Mouse (Mus musculus) forebrain, embryonic 15.5 days (tissue): ENCODE results near the gene Pglyrp2. TPM values are rescaled to one million over a fixed set of nuclear protein-coding genes. Genes with fewer than 3 reads are reported as not detected.

Experiments
- ATAC-seq: fragments of 200-750 bp; cut with Nextera tagmentation; replicated peaks from 2 replicates; pipeline ENCODE4 v1.8.0; 2017; ENCODE audit warnings: mild to moderate bottlenecking, moderate TSS enrichment, moderate library complexity
- H3K27ac ChIP-seq: fragments of 300-500 bp; sonication (generic); replicated peaks from 2 replicates; pipeline ENCODE4 v1.5.1; 2015; ENCODE audit warnings: mild to moderate bottlenecking, inconsistent platforms
- H3K27me3 ChIP-seq: fragments of 300-500 bp; sonication (generic); 2 replicates; pipeline ENCODE4 v1.6.1; 2015; ENCODE audit warnings: inconsistent platforms
- H3K36me3 ChIP-seq: fragments of 300-500 bp; sonication (generic); 2 replicates; pipeline ENCODE4 v1.6.1; 2015; ENCODE audit warnings: mild to moderate bottlenecking, inconsistent platforms
- H3K4me1 ChIP-seq: fragments of 300-500 bp; sonication (generic); 2 replicates; pipeline ENCODE4 v1.6.1; 2015; ENCODE audit warnings: inconsistent platforms
- H3K4me2 ChIP-seq: fragments of 300-500 bp; sonication (generic); replicated peaks from 2 replicates; pipeline ENCODE4 v1.6.1; 2015; ENCODE audit warnings: mild to moderate bottlenecking, inconsistent platforms
- H3K4me3 ChIP-seq: fragments of 300-500 bp; sonication (generic); 2 replicates; pipeline ENCODE4 v1.5.1; 2015; ENCODE audit warnings: mild to moderate bottlenecking, inconsistent platforms
- H3K9ac ChIP-seq: fragments of 300-500 bp; sonication (generic); replicated peaks from 2 replicates; pipeline ENCODE4 v1.6.1; 2015; ENCODE audit warnings: mild to moderate bottlenecking, inconsistent platforms
- H3K9me3 ChIP-seq: fragments of 300-500 bp; sonication (generic); 2 replicates; pipeline ENCODE4 v1.6.1; 2016; ENCODE audit warnings: inconsistent platforms
- WGBS: fragments of 180-500 bp; shearing (Covaris S2); methylation state at CpG from one replicate; pipeline ENCODE4 v1.1.7; 2015; ENCODE audit warnings: mixed read lengths; 5-methylcytosine and 5-hydroxymethylcytosine counted together
- polyA plus RNA-seq: library from polyadenylated mRNA; unstranded; fragments of >200 nt; fragmentation: Nextera tagmentation; extraction: Ambion mirVana; gene quantifications from 2 replicates; pipeline ENCODE4 v1.2.1, GENCODE M21; 2015

Pglyrp2 gene
- polyA plus RNA-seq, 1 experiment from 2014 or later: not detected

DNA sequence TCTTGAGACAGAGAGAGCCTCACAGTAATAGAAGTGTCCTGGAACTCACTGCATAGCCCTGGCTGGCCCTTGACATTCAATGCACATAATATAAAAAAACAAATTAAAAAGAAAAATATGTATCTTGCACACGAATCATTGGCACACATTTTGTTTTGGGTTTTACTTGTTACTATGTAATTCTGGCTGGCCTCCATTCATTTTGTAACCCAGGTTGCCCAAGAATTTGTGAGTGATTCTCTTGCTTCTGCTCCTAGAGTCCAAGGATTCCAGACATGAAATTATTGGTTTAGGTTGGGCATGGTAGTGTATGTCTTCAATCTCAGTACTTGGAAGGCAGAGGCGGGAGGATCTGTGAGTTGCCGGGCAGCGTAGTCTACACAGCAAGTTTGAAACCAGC, 13.1 kb upstream of the Pglyrp2 start:
- Histone ChIP-seq H3K4me3 (no peak overlapping the region), H3K27me3 (no peaks in the 10 kb centered on the region), H3K4me1 (no peaks in the 10 kb centered on the region), H3K9me3 (no peaks in the 10 kb centered on the region), H3K27ac (no peak overlapping the region), H3K36me3 (no peaks in the 10 kb centered on the region), H3K4me2 (no peak overlapping the region), H3K9ac (no peak overlapping the region)
- 86% methylated on average over 4 of the region's 4 CpGs for WGBS
- no peak for ATAC-seq

DNA sequence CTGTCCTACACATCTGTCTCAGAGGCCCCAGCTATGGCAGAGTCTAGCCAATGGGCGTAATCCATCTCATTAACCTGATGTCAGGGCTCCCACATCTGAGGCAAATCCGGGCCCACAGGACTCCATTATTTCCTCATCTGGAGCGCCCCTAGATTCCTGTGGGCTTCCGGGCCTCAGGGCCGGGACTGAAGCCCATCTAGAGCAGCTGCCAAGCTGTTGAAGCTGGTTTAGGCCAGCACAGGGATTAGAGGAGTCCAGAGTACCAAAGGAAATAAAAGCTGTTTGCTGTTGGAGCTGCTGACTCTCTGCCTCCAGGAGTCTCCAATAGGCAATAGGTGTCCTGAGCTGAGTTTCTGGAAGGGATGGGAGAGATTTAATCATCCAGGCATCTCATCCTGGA, 11.2 kb upstream of the Pglyrp2 start:
- WGBS: 68% methylated on average over 5 of the region's 5 CpGs
- no peak for ATAC-seq
- H3K4me3 ChIP-seq: no peak overlapping the region

DNA sequence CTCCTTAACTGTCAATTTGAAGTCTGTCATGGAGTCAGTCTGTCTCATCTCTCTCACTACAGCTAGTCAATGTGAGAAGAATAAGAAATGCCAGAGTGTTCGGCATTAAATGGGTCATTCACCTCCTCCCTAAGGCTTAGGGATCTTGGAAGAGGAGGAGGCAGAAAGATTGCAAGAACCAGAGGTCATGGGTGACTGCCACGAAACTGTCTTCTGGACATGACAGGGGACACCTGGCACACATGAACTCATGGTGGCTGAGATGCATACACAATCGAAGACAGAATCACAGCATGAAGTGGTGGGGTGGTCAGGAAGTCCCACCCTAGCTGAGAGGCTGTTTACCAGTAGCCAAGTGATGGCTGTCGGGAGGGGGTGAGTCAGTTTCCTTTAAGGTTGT, 10.4 kb upstream of the Pglyrp2 start:
- no peak for ATAC-seq
- no peaks in the 10 kb centered on the region for H3K27me3 ChIP-seq
- no peak overlapping the region for H3K4me3 ChIP-seq
- no peak overlapping the region for H3K27ac ChIP-seq
- no peaks in the 10 kb centered on the region for H3K36me3 ChIP-seq
- H3K9me3 ChIP-seq: no peaks in the 10 kb centered on the region
- H3K4me1 ChIP-seq: no peaks in the 10 kb centered on the region
- H3K4me2 ChIP-seq: no peak overlapping the region
- no peak overlapping the region for H3K9ac ChIP-seq
- WGBS: 82% methylated on average over 4 of the region's 4 CpGs

More for the DNA sequence above, 11.2 kb upstream of the Pglyrp2 start:
- no peaks in the 10 kb centered on the region for H3K9me3 ChIP-seq
- no peaks in the 10 kb centered on the region for H3K4me1 ChIP-seq
- no peaks in the 10 kb centered on the region for H3K27me3 ChIP-seq
- no peak overlapping the region for H3K27ac ChIP-seq
- H3K9ac ChIP-seq: no peak overlapping the region
- H3K36me3 ChIP-seq: no peaks in the 10 kb centered on the region
- no peak overlapping the region for H3K4me2 ChIP-seq

DNA sequence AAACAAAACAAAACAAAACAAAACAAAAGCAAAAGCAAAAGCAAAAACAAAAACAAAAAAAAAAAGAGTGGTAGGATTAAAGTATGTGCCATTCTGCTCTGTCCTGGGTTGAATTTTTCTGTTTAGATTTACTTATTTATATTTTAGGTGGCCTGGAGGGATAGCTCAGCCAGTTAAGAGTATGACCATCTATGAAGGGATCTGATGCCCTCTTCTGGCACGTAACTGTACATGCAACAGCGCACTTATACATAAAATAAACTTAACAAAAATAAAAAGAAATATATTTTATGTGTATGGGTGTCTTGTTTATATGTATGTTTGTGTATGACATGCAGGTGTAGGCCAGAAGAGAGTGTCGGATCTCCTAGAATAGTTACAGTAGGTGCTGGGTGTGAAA, 8.0 kb upstream of the Pglyrp2 start:
- no peak for ATAC-seq

DNA sequence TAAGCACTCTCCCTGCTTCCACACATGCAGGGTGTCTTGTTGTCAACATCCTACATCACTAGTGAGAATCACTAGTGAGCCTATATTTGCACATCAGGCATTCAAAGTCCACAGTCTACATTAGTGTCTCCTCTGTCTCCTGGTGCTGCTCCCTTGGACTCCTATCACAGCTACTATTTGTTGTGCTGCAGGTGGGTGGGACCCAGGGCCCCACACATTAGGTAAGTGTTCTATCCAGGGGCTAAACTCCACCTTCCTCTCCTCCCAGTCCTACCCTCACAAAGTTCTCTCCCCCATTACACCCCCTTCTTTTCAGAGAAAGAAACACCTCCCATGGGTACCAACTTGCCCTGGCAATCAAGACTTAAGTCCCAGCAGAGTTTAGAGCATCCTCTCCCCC, 2.6 kb upstream of the Pglyrp2 start:
- no peak overlapping the region for H3K4me3 ChIP-seq
- no peaks in the 10 kb centered on the region for H3K4me1 ChIP-seq
- no peaks in the 10 kb centered on the region for H3K27me3 ChIP-seq
- no peak overlapping the region for H3K27ac ChIP-seq
- no peak for ATAC-seq
- H3K9me3 ChIP-seq: no peaks in the 10 kb centered on the region
- no peak overlapping the region for H3K4me2 ChIP-seq
- no peaks in the 10 kb centered on the region for H3K36me3 ChIP-seq
- no peak overlapping the region for H3K9ac ChIP-seq

More for the DNA sequence above, 8.0 kb upstream of the Pglyrp2 start:
- no peak overlapping the region for H3K4me2 ChIP-seq
- no peak overlapping the region for H3K9ac ChIP-seq
- no peaks in the 10 kb centered on the region for H3K36me3 ChIP-seq
- WGBS: 72% methylated on average over 3 of the region's 3 CpGs
- H3K4me1 ChIP-seq: no peaks in the 10 kb centered on the region
- no peaks in the 10 kb centered on the region for H3K9me3 ChIP-seq
- H3K4me3 ChIP-seq: no peak overlapping the region
- no peak overlapping the region for H3K27ac ChIP-seq
- no peaks in the 10 kb centered on the region for H3K27me3 ChIP-seq

DNA sequence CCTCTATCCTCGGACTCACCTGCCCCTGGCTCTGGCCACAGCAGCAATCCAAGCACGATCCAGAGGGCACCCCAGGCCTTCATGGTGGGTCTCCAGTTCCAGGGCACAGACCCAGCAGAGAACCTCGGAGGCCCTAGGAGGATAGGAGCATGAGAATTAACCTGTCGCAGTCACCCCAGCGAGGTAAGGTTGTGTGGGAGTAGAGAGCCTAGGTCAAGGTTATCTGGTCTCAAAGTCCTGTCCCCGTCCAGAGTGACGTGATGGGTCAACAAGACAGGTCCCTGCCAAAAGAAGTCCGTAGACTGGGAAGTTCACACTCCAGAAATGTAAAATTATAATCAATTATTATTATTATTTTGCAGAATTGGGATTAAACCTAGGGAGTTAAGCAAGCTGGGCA, 3.2 kb downstream of the Pglyrp2 start:
- no peak for ATAC-seq
- 78% methylated on average over 8 of the region's 8 CpGs for WGBS

DNA sequence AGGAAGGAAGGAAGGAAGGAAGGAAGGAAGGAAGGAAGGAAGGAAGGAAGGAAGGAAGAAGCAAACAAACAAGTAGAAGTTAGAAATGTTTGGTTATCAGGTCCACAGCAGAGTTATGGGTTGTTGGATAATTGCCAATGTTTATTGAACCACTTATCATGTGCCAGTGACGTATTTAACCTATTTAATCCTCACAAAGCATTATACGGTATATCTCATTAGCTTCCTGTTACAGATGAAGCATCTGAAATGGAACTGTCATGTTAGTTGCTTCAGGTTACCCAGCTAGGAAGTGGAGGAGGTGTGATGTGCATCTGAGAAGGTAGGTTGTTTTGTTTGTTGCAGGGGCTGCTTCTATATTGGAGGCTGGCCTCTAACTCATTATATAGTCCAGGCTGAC, 4.0 kb downstream of the Pglyrp2 start:
- Histone ChIP-seq H3K4me3 (no peak overlapping the region), H3K9ac (no peak overlapping the region), H3K27me3 (peaks cover 5% of the 10 kb centered on the region), H3K36me3 (no peaks in the 10 kb centered on the region), H3K4me1 (no peaks in the 10 kb centered on the region), H3K9me3 (no peaks in the 10 kb centered on the region), H3K4me2 (no peak overlapping the region), H3K27ac (no peak overlapping the region)
- no peak for ATAC-seq
- 69% methylated on average over 2 of the region's 2 CpGs for WGBS

More for the DNA sequence above, 3.2 kb downstream of the Pglyrp2 start:
- Histone ChIP-seq H3K9me3 (no peaks in the 10 kb centered on the region), H3K4me1 (no peaks in the 10 kb centered on the region), H3K27ac (no peak overlapping the region), H3K4me3 (no peak overlapping the region), H3K9ac (no peak overlapping the region), H3K36me3 (no peaks in the 10 kb centered on the region), H3K27me3 (peaks cover 2% of the 10 kb centered on the region), H3K4me2 (no peak overlapping the region)

DNA sequence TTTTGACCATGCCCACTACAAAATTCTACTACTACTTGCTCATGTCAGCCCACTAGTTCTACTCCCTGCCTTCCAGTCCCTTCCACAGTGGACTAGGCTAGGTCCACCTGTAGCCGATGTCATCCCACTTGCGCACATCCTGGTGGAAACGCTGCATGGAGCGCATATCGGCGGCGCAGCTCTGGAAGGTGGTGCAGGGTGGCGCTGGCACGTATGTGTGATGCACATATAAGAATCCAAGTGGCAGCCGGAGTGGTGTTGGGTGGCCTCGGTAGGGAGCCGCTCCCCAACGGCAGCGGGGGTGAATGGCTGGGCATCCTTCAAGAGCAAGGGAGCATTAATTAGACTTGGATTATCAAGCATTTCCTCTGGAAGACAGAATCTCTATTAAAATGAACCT, 7.2 kb downstream of the Pglyrp2 start:
- Histone ChIP-seq H3K36me3 (no peaks in the 10 kb centered on the region), H3K4me1 (no peaks in the 10 kb centered on the region), H3K9me3 (no peaks in the 10 kb centered on the region), H3K27ac (no peak overlapping the region), H3K27me3 (peaks cover 5% of the 10 kb centered on the region), H3K9ac (no peak overlapping the region), H3K4me3 (no peak overlapping the region), H3K4me2 (no peak overlapping the region)
- WGBS: 90% methylated on average over 14 of the region's 14 CpGs
- no peak for ATAC-seq

DNA sequence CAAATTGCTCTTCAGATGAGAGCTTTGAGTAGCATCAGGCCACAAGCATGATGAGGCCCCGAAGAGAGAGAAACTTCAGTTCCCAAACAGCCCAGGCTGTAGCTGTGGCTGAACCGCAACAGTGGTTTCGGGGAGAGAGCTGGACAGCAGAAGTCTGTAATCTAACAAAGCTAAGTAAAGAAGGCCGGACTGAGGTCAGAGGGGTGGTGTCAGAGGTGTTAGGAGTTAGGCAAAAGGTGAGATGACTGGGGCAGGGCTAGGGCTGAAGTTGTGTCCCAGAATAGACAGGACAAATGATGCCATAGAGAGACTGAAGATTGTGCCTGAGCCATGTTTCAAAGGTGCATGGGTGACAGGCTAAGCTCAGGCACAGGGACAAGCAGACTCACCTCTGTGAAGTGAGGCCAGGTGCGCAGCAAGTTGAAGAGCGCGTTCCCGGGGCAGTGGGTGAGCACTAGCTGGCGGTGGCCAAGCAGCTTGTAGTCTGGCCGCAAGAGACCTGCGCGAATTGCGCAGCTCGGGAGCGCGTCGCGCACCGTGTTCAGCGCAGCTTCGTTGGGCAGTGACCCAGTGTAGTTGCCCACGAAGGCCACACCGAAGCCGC, 8.4 kb downstream of the Pglyrp2 start:
- H3K36me3 ChIP-seq: no peaks in the 10 kb centered on the region
- no peak for ATAC-seq

DNA sequence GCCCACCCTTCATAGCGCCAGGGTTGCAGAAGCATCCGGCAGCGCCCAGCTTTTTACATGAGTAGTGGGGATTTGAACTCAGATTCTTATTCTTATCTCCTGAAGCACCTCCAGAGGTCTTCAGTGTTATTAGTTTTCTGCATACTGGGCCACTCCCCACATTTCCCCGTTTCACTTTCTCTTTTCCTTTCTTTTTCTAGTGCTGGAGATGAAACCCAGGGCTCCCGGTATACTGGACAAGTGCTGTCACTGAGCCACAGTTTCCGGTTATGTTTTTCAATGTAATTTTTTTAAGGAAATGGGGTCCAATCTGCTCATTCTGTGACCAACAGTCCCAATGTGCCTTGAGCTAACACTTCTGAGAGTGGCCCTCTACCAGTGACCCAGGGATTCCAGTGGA, 12.1 kb downstream of the Pglyrp2 start:
- no peak overlapping the region for H3K4me2 ChIP-seq
- no peak for ATAC-seq
- 90% methylated on average over 6 of the region's 6 CpGs for WGBS
- no peaks in the 10 kb centered on the region for H3K4me1 ChIP-seq
- H3K4me3 ChIP-seq: no peak overlapping the region
- no peak overlapping the region for H3K9ac ChIP-seq
- no peaks in the 10 kb centered on the region for H3K9me3 ChIP-seq
- H3K27ac ChIP-seq: no peak overlapping the region
- no peaks in the 10 kb centered on the region for H3K36me3 ChIP-seq
- peaks cover 5% of the 10 kb centered on the region for H3K27me3 ChIP-seq

More for the DNA sequence above, 8.4 kb downstream of the Pglyrp2 start:
- 61% methylated on average over 24 of the region's 24 CpGs for WGBS
- peaks cover 5% of the 10 kb centered on the region for H3K27me3 ChIP-seq
- no peaks in the 10 kb centered on the region for H3K4me1 ChIP-seq
- no peaks in the 10 kb centered on the region for H3K9me3 ChIP-seq
- no peak overlapping the region for H3K27ac ChIP-seq
- H3K4me2 ChIP-seq: no peak overlapping the region
- no peak overlapping the region for H3K4me3 ChIP-seq
- H3K9ac ChIP-seq: no peak overlapping the region

DNA sequence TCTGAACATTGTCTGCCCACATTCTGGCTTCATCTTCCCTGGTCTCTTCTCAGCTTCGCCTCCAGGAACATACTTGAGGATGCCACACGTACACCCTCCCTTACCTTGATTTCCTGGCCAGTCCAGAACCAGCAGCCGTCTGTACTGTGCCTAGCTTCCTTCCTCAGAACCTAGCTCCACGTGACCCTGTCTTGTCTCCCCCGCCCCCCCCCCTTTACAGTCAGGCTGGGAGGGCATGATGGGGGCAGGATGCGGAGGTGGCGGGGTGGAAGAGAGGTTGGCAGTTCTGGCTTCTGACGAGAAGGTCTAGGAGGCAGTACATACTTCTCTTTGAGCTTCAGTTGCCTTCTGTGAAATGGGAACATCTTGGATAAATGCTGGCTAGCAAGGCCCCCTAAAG, 20.6 kb downstream of the Pglyrp2 start, which contains the start of gene Rasal3:
Rasal3 (minus strand) TSS at position 167 of the 400 bp plus-strand sequence.
- Histone ChIP-seq H3K9me3 (no peaks in the 10 kb centered on the region), H3K4me2 (no peak within 1 kb of the TSS), H3K4me1 (no peaks in the 10 kb centered on the region), H3K27me3 (peaks cover 8% of the 10 kb centered on the region), H3K27ac (no peak within 1 kb of the TSS), H3K9ac (no peak within 1 kb of the TSS), H3K4me3 (no peak within 1 kb of the TSS), H3K36me3 (no peaks in the 10 kb centered on the region)
- 78% methylated on average over 8 of the region's 8 CpGs for WGBS
- no peak for ATAC-seq

DNA sequence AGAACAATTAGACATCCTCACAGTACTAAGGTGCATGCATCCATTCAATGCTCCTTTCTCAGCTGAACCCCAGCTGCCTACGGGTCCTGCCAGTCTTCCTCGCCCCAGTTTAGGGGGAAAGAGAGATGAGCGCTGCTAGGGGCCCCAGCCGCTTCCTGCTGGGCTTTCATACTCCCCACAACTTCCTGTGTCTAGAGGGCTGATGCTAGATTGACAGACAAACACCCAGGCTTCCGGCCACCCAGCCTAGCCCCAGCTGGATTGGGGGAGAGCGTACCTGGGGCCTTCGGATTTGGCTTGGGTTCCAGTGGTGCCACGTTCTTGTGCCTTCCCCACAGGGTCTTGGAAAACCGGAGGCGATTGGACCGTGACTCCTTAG, 21.2 kb downstream of the Pglyrp2 start:
- no peak overlapping the region for H3K9ac ChIP-seq
- no peaks in the 10 kb centered on the region for H3K4me1 ChIP-seq
- ATAC-seq: no peak
- H3K27ac ChIP-seq: no peak overlapping the region
- no peaks in the 10 kb centered on the region for H3K9me3 ChIP-seq
- H3K4me3 ChIP-seq: no peak overlapping the region
- peaks cover 13% of the 10 kb centered on the region for H3K27me3 ChIP-seq
- 75% methylated on average over 11 of the region's 11 CpGs for WGBS
- no peak overlapping the region for H3K4me2 ChIP-seq
- no peaks in the 10 kb centered on the region for H3K36me3 ChIP-seq

DNA sequence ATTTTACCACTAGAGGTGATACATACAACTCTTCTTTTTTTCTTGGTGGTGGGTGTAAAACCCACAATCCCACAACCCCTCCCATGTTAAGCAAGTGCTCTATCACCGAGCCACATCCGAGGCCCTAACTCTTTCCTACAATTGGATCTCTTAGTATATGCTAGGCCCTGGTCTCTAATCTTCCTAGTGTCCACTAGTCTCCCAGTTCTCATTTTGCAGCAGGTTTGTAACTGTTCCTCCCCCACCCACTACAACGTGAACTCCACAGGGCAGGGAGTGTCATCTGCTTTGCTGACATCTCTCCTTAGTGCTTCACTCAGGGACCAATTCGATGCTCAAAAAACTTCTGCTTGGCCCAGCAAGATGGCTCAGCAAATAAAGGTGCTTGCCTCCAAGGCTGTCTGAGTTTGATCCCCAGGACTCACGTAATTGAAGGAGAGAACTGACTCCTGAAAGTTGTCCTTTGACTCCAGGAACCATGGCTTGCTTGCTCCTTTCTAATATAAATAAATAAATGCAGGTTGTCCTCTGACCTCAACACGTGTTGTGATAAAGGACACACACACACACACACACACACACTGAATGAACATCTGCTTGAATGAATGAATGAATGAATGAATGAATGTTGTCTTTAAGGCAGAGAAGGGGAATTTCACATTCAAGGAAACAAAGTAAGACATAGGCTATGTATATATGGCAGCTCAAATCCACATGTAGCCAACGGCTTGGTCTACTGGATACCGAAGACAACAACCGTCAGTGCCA, 21.8 kb downstream of the Pglyrp2 start:
- Histone ChIP-seq H3K4me3 (no peak overlapping the region), H3K27me3 (peaks cover 19% of the 10 kb centered on the region), H3K9ac (no peak overlapping the region), H3K4me2 (no peak overlapping the region), H3K27ac (no peak overlapping the region), H3K36me3 (no peaks in the 10 kb centered on the region), H3K4me1 (no peaks in the 10 kb centered on the region), H3K9me3 (no peaks in the 10 kb centered on the region)
- no peak for ATAC-seq
- 80% methylated on average over 9 of the region's 9 CpGs for WGBS
